Mouse (Mus musculus): ENCODE results near the gene Jagn1. TPM values are rescaled to one million over a fixed set of nuclear protein-coding genes. Genes with fewer than 3 reads are reported as not detected.

Gene Jagn1
- total RNA-seq, 1 experiment from 2014 or later = 28.2 TPM

DNA sequence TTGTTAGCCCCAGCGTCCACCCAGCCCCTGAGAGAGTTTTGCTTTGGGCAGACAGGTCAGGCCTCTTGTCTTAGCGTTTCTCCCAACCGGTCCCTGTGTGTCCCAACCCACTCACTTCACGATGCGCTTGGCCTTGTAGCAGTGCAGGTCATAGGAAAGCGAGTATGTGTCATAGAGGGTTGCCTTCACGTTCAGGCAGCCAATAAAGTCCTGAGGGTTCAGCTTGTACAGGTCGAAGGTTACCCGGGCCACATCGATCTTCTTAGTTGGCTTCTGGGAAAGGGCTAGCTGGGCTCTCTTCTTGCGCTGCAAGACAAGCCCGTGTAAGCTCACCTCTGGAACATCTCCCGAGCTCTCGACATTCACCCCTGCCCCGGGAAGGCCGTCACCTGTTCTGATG is 14.4 kb upstream of the Jagn1 start:
- no peak for ATAC-seq (replicated peaks in 1 of 2; ENCODE audit: insufficient read depth in 1 of 2, low FRiP score in 2 of 2, low TSS enrichment in 1 of 2, low read depth in 1 of 2, poor library complexity in 2 of 2, severe bottlenecking in 2 of 2)

DNA sequence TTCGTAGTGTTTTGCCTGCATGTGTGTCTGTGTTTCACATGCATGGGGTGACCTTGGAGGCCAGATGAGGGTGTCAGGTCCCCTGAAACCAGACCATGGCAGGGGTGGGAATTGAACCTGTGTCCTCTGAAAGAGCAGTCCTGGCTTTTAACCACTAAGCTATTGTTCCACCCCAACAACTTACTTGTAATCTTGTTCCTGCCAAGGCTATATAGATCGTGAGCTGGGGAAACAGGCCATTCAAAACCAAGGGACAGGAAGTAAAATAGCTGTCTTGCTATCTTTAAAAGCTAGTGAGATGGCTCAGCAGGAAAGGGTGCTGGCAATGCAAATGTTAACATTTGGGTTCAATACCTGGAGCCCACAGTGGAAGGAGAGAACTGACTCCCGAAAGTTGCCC is 12.4 kb upstream of the Jagn1 start:
- ATAC-seq (replicated peaks in 1 of 2; ENCODE audit: insufficient read depth in 1 of 2, low FRiP score in 2 of 2, low TSS enrichment in 1 of 2, low read depth in 1 of 2, poor library complexity in 2 of 2, severe bottlenecking in 2 of 2) = no peak

GRCm38 (mm10) chr6:113430846-113431245 is 11.5 kb upstream of the Jagn1 start:
- ATAC-seq (replicated peaks in 1 of 2; ENCODE audit: insufficient read depth in 1 of 2, low FRiP score in 2 of 2, low TSS enrichment in 1 of 2, low read depth in 1 of 2, poor library complexity in 2 of 2, severe bottlenecking in 2 of 2) = no peak

- no peak for ATAC-seq (replicated peaks in 1 of 2; ENCODE audit: insufficient read depth in 1 of 2, low FRiP score in 2 of 2, low TSS enrichment in 1 of 2, low read depth in 1 of 2, poor library complexity in 2 of 2, severe bottlenecking in 2 of 2)
These were observed 10.6 kb upstream of the Jagn1 start for GRCm38 (mm10) chr6:113431801-113432200.

GRCm38 (mm10) chr6:113433661-113434060 is 8.7 kb upstream of the Jagn1 start:
- no peak for ATAC-seq (replicated peaks in 1 of 2; ENCODE audit: insufficient read depth in 1 of 2, low FRiP score in 2 of 2, low TSS enrichment in 1 of 2, low read depth in 1 of 2, poor library complexity in 2 of 2, severe bottlenecking in 2 of 2)

DNA sequence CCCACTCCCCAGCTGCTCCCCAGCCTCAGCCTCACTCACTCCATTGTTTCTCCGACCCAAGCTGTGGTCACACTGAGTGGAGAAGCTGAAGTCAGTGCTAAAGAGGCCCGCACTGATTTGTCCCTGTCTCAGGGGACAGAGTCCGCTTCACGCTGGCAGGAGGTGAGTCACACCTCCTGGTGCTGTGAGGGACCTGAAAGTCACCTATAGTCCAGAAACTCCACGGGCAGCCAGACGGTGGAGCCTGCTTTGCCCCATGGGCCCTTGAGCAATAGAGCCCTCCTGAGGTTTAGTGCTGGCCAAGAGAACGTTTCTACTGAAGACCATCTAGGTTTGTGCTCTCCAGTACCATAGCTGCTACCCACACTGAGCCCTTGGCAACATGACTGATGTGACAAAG is 7.7 kb upstream of the Jagn1 start:
- ATAC-seq (replicated peaks in 1 of 2; ENCODE audit: insufficient read depth in 1 of 2, low FRiP score in 2 of 2, low TSS enrichment in 1 of 2, low read depth in 1 of 2, poor library complexity in 2 of 2, severe bottlenecking in 2 of 2) = no peak

DNA sequence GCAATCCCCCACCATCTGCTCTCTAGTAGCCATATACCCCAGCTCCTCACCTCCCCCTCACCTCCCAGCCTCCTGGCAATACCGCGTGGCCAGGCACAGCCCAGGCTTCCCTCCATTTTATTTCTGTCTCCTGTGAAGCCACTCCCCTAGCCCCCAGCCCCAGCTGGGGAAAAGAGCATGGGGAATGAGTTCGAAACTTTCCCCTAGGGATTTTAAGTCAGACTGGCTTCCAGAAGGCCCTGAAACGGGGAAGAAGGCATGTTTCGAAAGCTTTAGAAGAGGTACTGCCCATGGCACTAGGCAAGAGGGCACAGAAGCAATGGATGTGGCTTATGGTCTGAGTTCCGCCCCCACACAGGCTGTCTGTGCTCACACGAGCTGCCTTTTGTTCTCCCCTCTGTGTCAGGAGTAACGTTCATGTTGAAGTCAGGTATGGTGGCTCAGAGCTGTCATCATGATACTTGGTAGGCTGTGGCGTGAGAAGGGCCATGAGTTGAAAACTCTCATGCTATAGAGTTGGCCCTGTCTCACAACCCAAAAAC is 6.6 kb upstream of the Jagn1 start, which contains the start of gene Cidec:
Gene Cidec, minus strand, starts transcription at position 97 of the 542 bp plus-strand sequence.
- ATAC-seq (replicated peaks in 1 of 2; ENCODE audit: insufficient read depth in 1 of 2, low FRiP score in 2 of 2, low TSS enrichment in 1 of 2, low read depth in 1 of 2, poor library complexity in 2 of 2, severe bottlenecking in 2 of 2) = no peak

DNA sequence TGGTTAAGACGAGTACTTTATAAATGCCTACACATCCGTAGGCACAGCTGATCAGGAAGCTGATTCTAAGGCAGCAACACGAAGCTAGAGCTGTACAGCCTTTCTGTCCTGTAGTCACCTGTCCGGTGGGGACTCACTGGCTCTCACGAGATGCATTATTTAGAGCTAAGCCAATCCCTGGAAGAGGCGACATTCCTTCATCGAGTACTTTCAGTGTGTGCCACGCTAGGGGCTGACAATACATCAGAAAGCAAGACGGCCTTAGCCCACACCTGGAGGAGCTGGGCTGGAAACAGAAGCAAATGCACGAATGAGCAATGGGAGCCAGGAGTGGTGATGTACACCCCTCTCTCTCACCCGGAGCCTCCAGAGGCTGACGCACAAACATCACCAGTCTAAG is 5.2 kb upstream of the Jagn1 start:
- ATAC-seq (replicated peaks in 1 of 2; ENCODE audit: insufficient read depth in 1 of 2, low FRiP score in 2 of 2, low TSS enrichment in 1 of 2, low read depth in 1 of 2, poor library complexity in 2 of 2, severe bottlenecking in 2 of 2) = no peak

GRCm38 (mm10) chr6:113438721-113439430 is 3.5 kb upstream of the Jagn1 start:
- ATAC-seq (replicated peaks in 1 of 2; ENCODE audit: insufficient read depth in 1 of 2, low FRiP score in 2 of 2, low TSS enrichment in 1 of 2, low read depth in 1 of 2, poor library complexity in 2 of 2, severe bottlenecking in 2 of 2) = no peak

- ATAC-seq (replicated peaks in 1 of 2; ENCODE audit: insufficient read depth in 1 of 2, low FRiP score in 2 of 2, low TSS enrichment in 1 of 2, low read depth in 1 of 2, poor library complexity in 2 of 2, severe bottlenecking in 2 of 2) = no peak
These were observed 1.7 kb upstream of the Jagn1 start for GRCm38 (mm10) chr6:113440686-113441085.

GRCm38 (mm10) chr6:113441147-113441680 is 1.2 kb upstream of the Jagn1 start:
- ATAC-seq (replicated peaks in 1 of 2; ENCODE audit: insufficient read depth in 1 of 2, low FRiP score in 2 of 2, low TSS enrichment in 1 of 2, low read depth in 1 of 2, poor library complexity in 2 of 2, severe bottlenecking in 2 of 2) = peak; percentile 84 to 86

GRCm38 (mm10) chr6:113442087-113442441 is 305 bp upstream of the Jagn1 start:
- ATAC-seq (replicated peaks in 1 of 2; ENCODE audit: insufficient read depth in 1 of 2, low FRiP score in 2 of 2, low TSS enrichment in 1 of 2, low read depth in 1 of 2, poor library complexity in 2 of 2, severe bottlenecking in 2 of 2) = peak in 1 of 2 experiments; percentile 35; a peak in 2 of 4 replicates

DNA sequence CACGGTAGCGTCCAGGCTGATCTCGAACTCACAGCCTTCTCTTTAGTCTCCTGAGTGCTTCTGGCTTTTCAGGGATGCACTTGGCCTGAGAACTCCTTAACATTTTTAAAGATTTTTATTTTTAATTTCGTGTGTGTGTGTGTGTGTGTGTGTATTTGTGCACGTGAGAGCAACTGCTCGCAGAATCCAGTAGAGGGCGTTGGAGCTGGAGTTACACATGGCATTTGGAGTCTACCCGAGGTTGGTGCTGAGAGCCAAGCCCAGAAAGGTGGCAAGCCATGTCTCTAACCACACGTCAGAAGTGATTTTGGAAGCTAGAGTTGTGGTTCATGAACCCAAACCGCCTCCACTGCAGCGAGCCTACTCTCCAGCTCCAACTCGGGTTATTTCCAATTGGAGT is 722 bp downstream of the Jagn1 start:
- ATAC-seq (replicated peaks in 1 of 2; ENCODE audit: insufficient read depth in 1 of 2, low FRiP score in 2 of 2, low TSS enrichment in 1 of 2, low read depth in 1 of 2, poor library complexity in 2 of 2, severe bottlenecking in 2 of 2) = no peak

DNA sequence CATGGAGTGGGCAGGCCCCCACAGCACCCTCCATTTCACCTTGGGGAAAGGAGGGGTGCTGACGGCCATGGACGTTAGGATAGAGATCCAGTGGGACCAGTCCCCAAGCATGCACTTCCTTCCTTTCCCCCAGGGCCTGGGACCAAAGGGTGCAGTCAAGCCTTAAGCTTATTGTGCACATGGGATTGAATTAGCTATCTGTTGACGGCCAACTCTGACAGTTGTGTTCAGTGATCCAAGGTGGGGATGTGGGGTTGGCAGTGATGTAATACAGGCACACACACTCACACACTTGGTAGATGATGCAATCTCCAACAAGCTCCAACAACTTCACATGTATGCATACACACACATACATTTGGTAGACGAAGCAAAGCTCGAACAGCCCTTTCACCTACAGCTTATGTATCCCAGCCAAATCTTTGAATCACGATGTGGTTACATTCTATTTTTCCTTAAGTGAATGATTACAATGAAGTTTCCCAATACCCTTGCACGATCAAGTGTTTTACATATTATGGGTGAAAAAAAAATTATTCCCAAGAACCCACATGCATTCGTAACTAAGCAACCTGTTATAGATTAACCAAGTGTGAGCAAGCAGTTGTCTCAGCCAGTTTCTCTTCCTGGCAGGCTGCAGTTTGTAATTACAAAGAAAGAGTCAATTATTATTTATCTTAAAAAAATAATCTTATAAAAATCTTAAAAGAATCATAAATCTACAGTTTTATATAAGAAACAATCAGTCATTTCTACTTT is 2.0 kb downstream of the Jagn1 start:
- no peak for ATAC-seq (replicated peaks in 1 of 2; ENCODE audit: insufficient read depth in 1 of 2, low FRiP score in 2 of 2, low TSS enrichment in 1 of 2, low read depth in 1 of 2, poor library complexity in 2 of 2, severe bottlenecking in 2 of 2)

- ATAC-seq (replicated peaks in 1 of 2; ENCODE audit: insufficient read depth in 1 of 2, low FRiP score in 2 of 2, low TSS enrichment in 1 of 2, low read depth in 1 of 2, poor library complexity in 2 of 2, severe bottlenecking in 2 of 2) = no peak
These were observed 5.3 kb downstream of the Jagn1 start for GRCm38 (mm10) chr6:113447639-113448038.

DNA sequence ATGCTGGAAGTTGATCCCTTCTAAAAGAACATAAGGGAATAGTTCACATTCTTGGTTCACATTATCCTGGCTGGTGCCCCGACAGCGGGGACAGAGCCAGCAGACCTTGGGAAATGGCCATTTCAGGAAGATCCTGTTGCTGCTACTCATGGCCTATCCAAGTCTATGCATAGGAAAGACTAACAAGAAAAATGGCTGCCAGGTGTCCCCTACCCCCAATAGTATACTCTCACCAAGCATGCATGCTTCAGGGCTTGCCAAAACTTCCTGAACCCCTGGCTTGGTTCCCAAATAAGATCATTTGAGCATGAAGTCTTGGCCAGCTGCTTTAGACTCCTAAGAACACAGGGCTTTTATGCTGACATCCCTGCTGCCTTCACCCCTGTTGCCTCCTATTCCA is 9.5 kb downstream of the Jagn1 start:
- no peak for ATAC-seq (replicated peaks in 1 of 2; ENCODE audit: insufficient read depth in 1 of 2, low FRiP score in 2 of 2, low TSS enrichment in 1 of 2, low read depth in 1 of 2, poor library complexity in 2 of 2, severe bottlenecking in 2 of 2)

GRCm38 (mm10) chr6:113455007-113455406 is 12.6 kb downstream of the Jagn1 start:
- no peak for ATAC-seq (replicated peaks in 1 of 2; ENCODE audit: insufficient read depth in 1 of 2, low FRiP score in 2 of 2, low TSS enrichment in 1 of 2, low read depth in 1 of 2, poor library complexity in 2 of 2, severe bottlenecking in 2 of 2)

DNA sequence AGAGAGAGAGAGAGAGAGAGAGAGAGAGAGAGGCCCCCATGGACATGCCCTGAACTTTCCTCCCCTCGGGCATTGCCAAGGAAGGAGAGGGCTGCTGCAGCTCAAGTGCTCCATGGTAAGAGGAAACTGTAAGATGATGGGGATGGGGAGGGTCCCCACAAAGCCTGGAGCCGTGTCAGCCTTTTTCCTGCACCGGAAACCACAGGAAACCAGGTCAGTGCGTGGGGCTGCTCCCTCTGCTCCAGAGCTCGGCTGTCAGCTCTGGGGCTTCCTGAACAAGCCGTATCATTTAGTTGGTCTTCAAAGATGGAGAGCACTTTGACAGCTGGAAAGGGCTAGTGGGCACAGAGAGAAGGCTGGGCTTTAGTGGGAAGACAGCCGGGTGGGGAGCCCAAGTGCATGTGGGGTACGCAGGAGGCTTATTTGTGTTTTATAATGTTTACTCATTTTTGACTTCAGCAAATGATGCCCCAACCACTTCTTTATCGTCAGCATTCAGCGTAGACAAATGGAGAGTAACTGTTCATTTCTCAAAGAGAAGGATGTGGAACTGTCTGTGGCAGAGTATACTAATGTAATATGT is 15.7 kb downstream of the Jagn1 start, which contains the start of gene Il17re:
Gene Il17re, plus strand, starts transcription at position 533 of the 583 bp plus-strand sequence.
- peak; percentile 70 to 71 for ATAC-seq (replicated peaks in 1 of 2; ENCODE audit: insufficient read depth in 1 of 2, low FRiP score in 2 of 2, low TSS enrichment in 1 of 2, low read depth in 1 of 2, poor library complexity in 2 of 2, severe bottlenecking in 2 of 2)
